Mouse (Mus musculus): Measurements from ENCODE around the gene Lgsn.

Lgsn gene

GRCm38 (mm10) chr1:31220599-31221250 is 44.5 kb downstream of the Lgsn start:
- DNase-seq, result no peak

- DNase-seq, result no peak
Observed at GRCm38 (mm10) chr1:31222564-31222963, 46.4 kb downstream of the Lgsn start, which contains the start of the genes 4931428L18Rik and Pih1d3. Gene 4931428L18Rik (minus strand): TSS chr1:31222684. Gene Pih1d3 (plus strand): TSS chr1:31222838.

GRCm38 (mm10) chr1:31233319-31234036 is 57.3 kb downstream of the Lgsn start:
- DNase-seq, result no peak
